Mouse (Mus musculus): ENCODE results near the gene Gatb.
"Not testable (repeated sequence)": the region's sequence is repeated elsewhere in the genome, so short reads cannot be mapped to it uniquely, and the experiment has no call there.

Gatb gene

GRCm38 (mm10) chr3:85573864-85574830 is at the start of gene Gatb:
Gene Gatb, plus strand, starts transcription at chr3:85574119.
- peak; percentile 98 for DNase-seq (ENCODE audit: low spot score)

- DNase-seq (ENCODE audit: low spot score) = no peak
These were observed 43.2 kb upstream of the Gatb start for GRCm38 (mm10) chr3:85530601-85531161.

GRCm38 (mm10) chr3:85532376-85532775 is 41.5 kb upstream of the Gatb start:
- DNase-seq (ENCODE audit: low spot score) = no peak

GRCm38 (mm10) chr3:85535042-85535441 is 38.9 kb upstream of the Gatb start:
- DNase-seq (ENCODE audit: low spot score) = no peak

GRCm38 (mm10) chr3:85535621-85536520 is 38.0 kb upstream of the Gatb start:
- DNase-seq (ENCODE audit: low spot score) = no peak

- no peak for DNase-seq (ENCODE audit: low spot score)
These were observed 31.2 kb upstream of the Gatb start for GRCm38 (mm10) chr3:85542765-85543164.

- no peak for DNase-seq (ENCODE audit: low spot score)
These were observed 30.3 kb upstream of the Gatb start for GRCm38 (mm10) chr3:85543652-85544051.

- DNase-seq (ENCODE audit: low spot score) = no peak
These were observed 23.6 kb upstream of the Gatb start for GRCm38 (mm10) chr3:85550312-85550711.

- DNase-seq (ENCODE audit: low spot score) = no peak
These were observed 22.6 kb upstream of the Gatb start for GRCm38 (mm10) chr3:85551352-85551751.

GRCm38 (mm10) chr3:85553731-85554277 is 20.1 kb upstream of the Gatb start:
- DNase-seq (ENCODE audit: low spot score) = no peak

GRCm38 (mm10) chr3:85564603-85565002 is 9.3 kb upstream of the Gatb start:
- DNase-seq (ENCODE audit: low spot score) = no peak

GRCm38 (mm10) chr3:85571276-85571675 is 2.6 kb upstream of the Gatb start:
- no peak for DNase-seq (ENCODE audit: low spot score)

- DNase-seq (ENCODE audit: low spot score) = not testable (repeated sequence)
These were observed 1.4 kb upstream of the Gatb start for GRCm38 (mm10) chr3:85572502-85572901.

- DNase-seq (ENCODE audit: low spot score) = no peak
These were observed 579 bp upstream of the Gatb start for GRCm38 (mm10) chr3:85573216-85573863.

- no peak for DNase-seq (ENCODE audit: low spot score)
These were observed 8.8 kb downstream of the Gatb start for GRCm38 (mm10) chr3:85582726-85583125.

- no peak for DNase-seq (ENCODE audit: low spot score)
These were observed 9.3 kb downstream of the Gatb start for GRCm38 (mm10) chr3:85583194-85583593.

- no peak for DNase-seq (ENCODE audit: low spot score)
These were observed 11.0 kb downstream of the Gatb start for GRCm38 (mm10) chr3:85584966-85585365.

GRCm38 (mm10) chr3:85588701-85589100 is 14.8 kb downstream of the Gatb start:
- no peak for DNase-seq (ENCODE audit: low spot score)

GRCm38 (mm10) chr3:85590090-85590754 is 16.3 kb downstream of the Gatb start:
- DNase-seq (ENCODE audit: low spot score) = no peak

- no peak for DNase-seq (ENCODE audit: low spot score)
These were observed 18.1 kb downstream of the Gatb start for GRCm38 (mm10) chr3:85592067-85592466.

All from ovary, postnatal 36 days (tissue).